Mouse (Mus musculus): ENCODE data around the gene Csf1.
A peak's percentile ranks its signal among the peaks of the same experiment; 100 is the strongest.
"Not testable (repeated sequence)": the region's sequence is repeated elsewhere in the genome, so short reads cannot be mapped to it uniquely, and the experiment has no call there.

Gene Csf1

GRCm38 (mm10) chr3:107750775-107751540 is 9.3 kb downstream of the Csf1 start:
- peak; percentile 83 for DNase-seq (ENCODE audit: low read depth, low spot score)

- no peak for DNase-seq (ENCODE audit: low read depth, low spot score)
These were observed 10.8 kb downstream of the Csf1 start for GRCm38 (mm10) chr3:107749446-107749845.

GRCm38 (mm10) chr3:107748260-107748955 is 11.9 kb downstream of the Csf1 start:
- DNase-seq (ENCODE audit: low read depth, low spot score), result no peak

- DNase-seq (ENCODE audit: low read depth, low spot score), result no peak
These were observed 14.2 kb downstream of the Csf1 start for GRCm38 (mm10) chr3:107746026-107746425.

- no peak for DNase-seq (ENCODE audit: low read depth, low spot score)
These were observed 16.6 kb downstream of the Csf1 start for GRCm38 (mm10) chr3:107743650-107744049.

- no peak for DNase-seq (ENCODE audit: low read depth, low spot score)
These were observed 17.2 kb downstream of the Csf1 start for GRCm38 (mm10) chr3:107743107-107743506.

GRCm38 (mm10) chr3:107742071-107742710 is 18.1 kb downstream of the Csf1 start:
- no peak for DNase-seq (ENCODE audit: low read depth, low spot score)

GRCm38 (mm10) chr3:107741387-107741786 is 18.9 kb downstream of the Csf1 start:
- no peak for DNase-seq (ENCODE audit: low read depth, low spot score)

- DNase-seq (ENCODE audit: low read depth, low spot score), result peak; percentile 65
These were observed 19.6 kb downstream of the Csf1 start for GRCm38 (mm10) chr3:107740578-107741207.

GRCm38 (mm10) chr3:107739966-107740365 is 20.3 kb downstream of the Csf1 start:
- DNase-seq (ENCODE audit: low read depth, low spot score), result no peak

- DNase-seq (ENCODE audit: low read depth, low spot score), result no peak
These were observed 20.8 kb downstream of the Csf1 start for GRCm38 (mm10) chr3:107739456-107739855.

GRCm38 (mm10) chr3:107738620-107739019 is 21.6 kb downstream of the Csf1 start:
- DNase-seq (ENCODE audit: low read depth, low spot score), result peak; percentile 83

- no peak for DNase-seq (ENCODE audit: low read depth, low spot score)
These were observed 22.6 kb downstream of the Csf1 start for GRCm38 (mm10) chr3:107737609-107738190.

GRCm38 (mm10) chr3:107735620-107736019 is 24.6 kb downstream of the Csf1 start:
- not testable (repeated sequence) for DNase-seq (ENCODE audit: low read depth, low spot score)

GRCm38 (mm10) chr3:107733329-107733728 is 26.9 kb downstream of the Csf1 start:
- DNase-seq (ENCODE audit: low read depth, low spot score), result no peak

- no peak for DNase-seq (ENCODE audit: low read depth, low spot score)
These were observed 30.0 kb downstream of the Csf1 start for GRCm38 (mm10) chr3:107730236-107730635.

- DNase-seq (ENCODE audit: low read depth, low spot score), result no peak
These were observed 31.8 kb downstream of the Csf1 start for GRCm38 (mm10) chr3:107728509-107728908.

- DNase-seq (ENCODE audit: low read depth, low spot score), result no peak
These were observed 44.3 kb downstream of the Csf1 start for GRCm38 (mm10) chr3:107715971-107716370.

- no peak for DNase-seq (ENCODE audit: low read depth, low spot score)
These were observed 45.9 kb downstream of the Csf1 start for GRCm38 (mm10) chr3:107714276-107714933.

GRCm38 (mm10) chr3:107712081-107712480 is 48.2 kb downstream of the Csf1 start:
- no peak for DNase-seq (ENCODE audit: low read depth, low spot score)

GRCm38 (mm10) chr3:107709156-107709555 is 51.1 kb downstream of the Csf1 start:
- no peak for DNase-seq (ENCODE audit: low read depth, low spot score)

Data from brain, adult 2 months (tissue).